Mouse (Mus musculus) testis, adult 2 months (tissue): ENCODE data around the gene Cxcl14.

Source experiments
- CTCF ChIP-seq: fragments of 200-500 bp; IDR thresholded peaks from 2 replicates; pipeline ENCODE4 v1.5.1; 2012; ENCODE audit warnings: low read depth, mild to moderate bottlenecking, inconsistent platforms, low read length, moderate library complexity; ENCODE audit not compliant: control insufficient read depth, insufficient read depth, insufficient replicate concordance
- POLR2A ChIP-seq: fragments of 200-500 bp; IDR thresholded peaks from 2 replicates; pipeline ENCODE4 v1.6.1; 2012; ENCODE audit warnings: low read depth, mild to moderate bottlenecking, inconsistent platforms, low read length, moderate library complexity; ENCODE audit not compliant: control insufficient read depth

DNA sequence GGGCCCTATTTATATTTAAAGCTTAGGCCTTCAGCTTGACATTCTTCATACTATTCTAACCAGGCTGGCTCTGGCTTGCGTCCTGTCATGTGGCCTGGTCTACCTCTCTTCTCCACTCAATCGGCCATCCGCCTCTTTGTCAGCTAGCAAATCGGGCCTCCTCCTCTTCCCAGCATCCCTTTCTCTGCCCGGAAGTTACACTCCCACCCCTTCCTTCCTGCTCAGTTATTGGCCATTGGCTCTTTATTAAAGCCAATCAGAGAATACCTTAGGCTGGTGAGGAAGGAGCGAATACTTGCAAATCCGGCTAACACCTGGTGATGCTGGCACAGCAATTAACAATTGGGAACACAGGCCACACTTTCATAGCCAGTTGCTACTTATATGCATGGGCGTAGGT, 43.5 kb upstream of the Cxcl14 start:
- TF ChIP-seq POLR2A: no peak
- no peak for TF ChIP-seq CTCF
